Mouse (Mus musculus) ES-Bruce4 (cell line): ENCODE measurements around the gene Mtnr1a.

ENCODE experiments used
- EP300 ChIP-seq: IDR thresholded peaks from 2 replicates; pipeline ENCODE4 v1.6.1; 2011; ENCODE audit warnings: low read depth, low read length; ENCODE audit not compliant: insufficient read depth
- POLR2A ChIP-seq: IDR thresholded peaks from one replicate; pipeline ENCODE4 v1.8.1; 2011; ENCODE audit warnings: low read length; ENCODE audit not compliant: insufficient read depth

- TF ChIP-seq POLR2A (no peak), EP300 (no peak)
Measured at GRCm38 (mm10) chr8:45055500-45055899, 13.4 kb upstream of the Mtnr1a start.
